Mouse (Mus musculus) layer of hippocampus, adult 11-12 months (tissue): ENCODE data around the gene Rnase10.
"Not testable (repeated sequence)": the region's sequence is repeated elsewhere in the genome, so short reads cannot be mapped to it uniquely, and the experiment has no call there.

Experiments
- DNase-seq: peaks from one replicate; pipeline ENCODE4 v3.0.0; 2022; ENCODE audit warnings: low spot score

The Rnase10 gene

DNA sequence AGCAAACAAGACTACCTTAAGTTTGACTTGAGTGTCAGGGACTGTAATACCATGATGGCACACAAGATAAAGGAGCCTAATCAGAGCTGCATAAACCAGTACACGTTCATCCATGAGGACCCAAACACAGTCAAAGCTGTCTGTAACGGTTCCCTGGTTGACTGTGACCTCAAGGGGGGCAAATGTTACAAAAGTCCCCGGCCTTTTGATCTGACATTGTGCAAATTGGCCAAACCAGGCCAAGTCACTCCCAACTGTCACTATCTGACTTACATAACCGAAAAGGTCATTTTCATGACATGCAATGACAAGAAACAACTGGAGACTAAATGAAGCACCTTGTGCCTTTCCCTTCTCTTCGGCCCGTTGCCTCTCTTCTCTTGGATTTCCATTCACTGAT lies 2.0 kb downstream of the Rnase10 start:
- no peak for DNase-seq

DNA sequence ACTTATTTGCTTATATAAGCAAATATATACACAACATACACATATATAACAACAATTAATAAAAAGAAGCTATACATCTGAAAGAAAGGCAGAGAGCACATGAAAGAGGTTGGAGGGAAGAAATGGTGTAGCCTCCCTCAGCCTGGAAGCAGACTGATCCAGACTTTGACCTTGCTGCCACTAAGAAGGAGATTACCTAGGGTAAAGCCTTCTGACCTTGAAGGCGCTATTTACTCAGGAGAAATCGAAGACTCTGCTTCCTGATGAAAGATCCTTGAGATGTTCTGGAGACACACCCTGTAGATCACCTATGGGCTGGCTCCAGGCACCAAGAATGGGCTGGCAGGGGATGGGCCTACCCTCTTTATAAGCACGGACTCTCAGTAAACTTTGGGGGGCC lies 7.2 kb downstream of the Rnase10 start:
- DNase-seq: not testable (repeated sequence)

DNA sequence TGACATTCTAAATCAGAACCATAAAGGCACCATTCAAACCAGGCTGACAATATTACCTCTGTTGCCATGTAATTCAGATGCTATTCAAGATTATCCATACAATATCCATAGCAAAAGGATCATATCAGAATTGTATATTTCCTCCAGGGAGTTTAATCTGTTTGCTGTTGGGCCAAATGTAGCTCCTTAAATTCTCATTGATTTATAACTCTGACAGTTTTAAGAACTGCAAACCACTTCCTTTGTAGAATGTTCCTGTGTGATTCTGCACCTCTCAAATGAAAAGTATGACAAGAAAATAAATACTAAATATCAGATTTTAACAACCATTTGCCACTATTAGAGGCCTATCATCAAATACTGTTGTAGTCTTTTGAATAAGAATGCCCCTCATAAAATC lies 8.2 kb downstream of the Rnase10 start:
- no peak for DNase-seq

DNA sequence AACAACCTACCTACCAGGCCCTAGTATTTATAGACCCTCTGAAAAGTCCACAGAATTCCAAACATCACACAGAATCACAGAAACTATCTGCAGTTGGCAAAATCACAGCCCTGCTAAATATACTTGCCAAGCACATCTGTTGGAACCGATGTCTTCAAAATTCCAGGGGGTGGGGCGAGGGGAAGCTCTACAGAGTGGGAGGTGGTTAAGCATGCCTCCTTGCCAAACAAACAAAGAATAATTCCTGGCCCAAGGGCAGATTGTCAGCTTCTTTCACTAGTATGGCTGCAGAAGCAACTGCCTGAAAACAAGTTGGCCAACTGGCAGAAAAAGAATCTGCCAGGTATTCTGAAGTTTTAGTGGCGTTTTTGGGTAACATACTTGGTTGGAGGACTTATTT lies 9.7 kb downstream of the Rnase10 start:
- no peak for DNase-seq

DNA sequence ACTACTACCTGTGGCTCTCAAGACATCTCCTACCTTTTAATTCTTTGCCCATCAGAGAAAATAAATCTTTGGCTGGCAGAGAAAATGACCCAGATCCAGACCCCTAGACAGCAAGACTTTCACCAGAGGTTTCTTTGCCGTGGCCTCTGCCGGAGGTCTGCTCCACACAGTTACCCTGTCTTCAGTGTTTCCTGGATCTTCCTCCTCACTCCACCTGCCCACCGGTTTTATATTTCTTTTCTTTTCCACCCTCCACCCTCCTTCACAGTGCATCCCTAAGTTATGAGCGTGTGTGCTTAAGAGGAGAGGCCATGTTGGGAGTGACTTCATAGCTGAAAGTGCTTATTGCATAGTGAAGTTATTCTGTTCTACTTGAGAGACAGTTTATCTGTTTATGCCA lies 15.9 kb downstream of the Rnase10 start:
- DNase-seq: no peak

DNA sequence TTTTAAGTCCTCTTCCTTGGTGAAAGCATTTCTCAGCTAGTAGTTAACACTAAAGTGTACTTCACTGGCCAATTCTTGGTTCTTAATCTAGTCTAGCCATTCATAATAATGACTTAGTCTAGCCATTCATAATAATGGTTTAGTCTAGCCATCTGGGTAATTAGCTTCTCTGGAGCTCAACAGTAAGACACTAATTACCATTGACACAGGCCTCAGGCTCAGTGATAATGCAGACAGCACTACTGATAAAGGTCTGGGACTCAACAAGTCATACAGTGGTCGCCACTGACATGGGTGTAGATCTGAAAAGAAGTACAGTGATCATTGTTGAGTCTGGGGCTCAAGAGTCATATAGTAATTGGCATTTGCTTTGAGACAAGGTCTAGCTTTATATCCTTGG lies 17.3 kb downstream of the Rnase10 start:
- no peak for DNase-seq

DNA sequence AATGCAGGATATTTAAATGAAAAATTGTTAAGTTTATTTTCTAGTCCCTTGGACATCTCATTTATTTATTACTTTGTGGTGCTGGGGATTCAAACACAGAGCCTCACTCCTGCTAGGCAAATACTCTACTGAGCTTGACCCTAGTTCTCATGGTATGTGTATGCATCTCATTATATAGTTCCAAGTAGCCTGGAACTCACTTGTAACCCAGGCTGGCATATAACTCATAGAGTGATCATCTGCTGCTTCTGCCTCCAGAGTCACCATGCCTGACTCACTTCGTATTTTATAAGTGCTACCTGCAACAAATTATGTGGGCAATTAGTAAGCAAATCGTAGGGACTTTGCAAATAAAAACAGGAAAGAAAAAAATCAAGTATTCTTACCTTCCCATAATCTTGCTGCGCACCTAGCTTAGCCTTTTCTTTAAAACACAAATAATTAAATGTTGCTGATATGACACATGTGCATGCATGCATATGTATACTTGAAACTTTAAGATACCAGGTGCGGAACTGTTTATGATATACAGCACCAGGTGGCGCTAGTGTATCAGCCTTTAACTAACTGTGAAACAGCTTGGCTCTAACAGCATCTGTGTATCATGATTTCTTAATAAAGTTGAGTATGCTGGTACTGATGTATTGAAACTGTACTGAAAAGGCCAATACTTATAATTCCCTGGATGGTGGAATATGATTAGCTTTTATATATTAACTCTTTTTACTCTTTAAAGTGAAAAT lies 19.0 kb downstream of the Rnase10 start:
- DNase-seq: peak; percentile 79

DNA sequence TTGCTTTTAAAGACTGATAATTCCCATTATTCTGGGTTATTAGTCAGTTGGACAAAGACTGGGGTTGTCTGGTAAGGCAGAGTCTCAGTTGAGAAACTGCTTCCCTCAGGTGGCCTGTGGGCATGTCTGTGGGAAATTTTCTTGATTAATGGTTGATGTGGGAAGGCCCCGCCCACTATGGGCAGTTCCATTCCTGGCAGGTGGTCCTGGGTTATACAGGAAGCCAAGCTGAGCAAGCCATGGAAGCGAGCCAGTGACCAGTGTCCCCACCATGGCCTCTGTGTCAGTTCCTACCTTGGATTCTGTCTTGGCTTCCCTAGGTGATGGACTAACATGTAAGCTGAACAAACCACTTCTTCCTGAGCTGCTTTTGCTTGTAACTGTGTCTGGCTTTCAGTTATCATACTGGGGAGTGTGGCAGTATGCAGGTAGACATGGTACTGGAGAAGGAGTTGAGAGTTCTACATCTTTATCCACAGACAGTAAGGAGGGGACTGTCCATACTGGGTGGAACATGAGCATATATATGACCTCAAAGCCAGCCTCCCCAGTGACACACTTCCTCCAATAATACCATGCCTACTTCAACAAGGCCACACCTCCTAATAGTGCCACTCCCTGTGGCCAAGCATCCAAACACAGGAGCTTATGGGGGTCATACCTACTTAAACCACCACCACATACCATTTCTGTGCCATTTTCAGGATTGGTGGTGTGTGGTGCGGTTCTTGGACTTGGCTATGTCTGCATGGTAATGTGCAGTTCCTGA lies 20.0 kb downstream of the Rnase10 start:
- DNase-seq: no peak

DNA sequence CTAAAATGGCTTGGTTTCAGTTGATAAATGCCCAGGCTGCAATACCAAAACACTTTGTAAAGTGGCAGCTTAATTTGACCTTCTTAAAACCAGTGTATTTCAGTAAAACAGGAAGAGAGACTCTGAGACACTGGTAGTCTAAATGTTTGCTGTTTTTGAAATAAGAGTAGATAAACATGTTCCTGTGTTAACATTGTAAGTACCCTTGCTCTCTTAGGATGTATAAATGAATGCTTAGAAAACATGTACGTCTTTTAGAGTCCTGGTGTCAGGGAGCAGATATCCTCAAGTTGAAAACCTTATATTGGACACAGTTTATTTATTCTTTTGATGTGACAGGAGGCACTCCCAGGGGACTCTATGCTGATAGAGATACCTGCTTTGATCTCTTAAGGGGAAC lies 27.7 kb downstream of the Rnase10 start:
- DNase-seq: no peak

DNA sequence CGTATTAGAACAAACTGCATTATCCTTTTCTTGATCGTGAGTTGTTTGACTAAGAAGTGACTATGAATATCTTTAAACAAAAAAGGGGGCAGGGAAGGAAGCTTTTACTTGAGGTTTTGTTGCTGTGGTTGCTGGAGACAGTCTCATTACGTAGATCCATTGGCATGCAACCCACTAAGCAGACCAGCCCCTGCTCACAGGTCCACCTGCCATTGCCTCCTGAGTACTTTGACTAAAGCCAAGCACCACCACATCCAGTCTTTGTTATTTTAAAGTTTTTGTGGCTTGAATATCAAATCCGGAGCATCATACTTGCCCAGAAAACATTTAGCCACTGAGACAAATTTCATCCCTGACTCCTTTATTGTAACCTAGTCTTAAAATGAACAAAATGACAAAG lies 28.7 kb downstream of the Rnase10 start:
- DNase-seq: no peak

DNA sequence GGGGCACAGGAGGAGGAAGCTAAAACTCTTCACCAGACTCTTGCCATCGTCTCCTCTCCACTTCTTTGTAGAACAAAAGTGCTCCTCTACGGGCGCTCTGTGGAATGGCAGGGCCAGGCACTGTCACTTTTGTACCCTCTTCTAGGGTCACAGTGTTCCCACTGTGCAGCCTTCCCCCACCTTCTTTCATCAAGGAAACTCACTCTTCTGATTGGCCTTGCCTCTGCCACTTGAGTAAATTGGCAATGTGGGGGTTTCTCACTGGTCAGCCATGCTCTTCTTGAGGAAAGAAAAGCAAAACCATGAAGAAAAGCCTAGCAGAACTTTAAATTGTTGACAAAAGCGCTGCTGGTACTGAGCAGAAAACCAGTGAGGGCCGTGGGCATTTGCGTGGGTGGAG lies 34.2 kb downstream of the Rnase10 start, which contains the start of gene Rnase9:
Gene Rnase9, minus strand, starts transcription at position 101 of the 400 bp plus-strand sequence.
- no peak for DNase-seq

DNA sequence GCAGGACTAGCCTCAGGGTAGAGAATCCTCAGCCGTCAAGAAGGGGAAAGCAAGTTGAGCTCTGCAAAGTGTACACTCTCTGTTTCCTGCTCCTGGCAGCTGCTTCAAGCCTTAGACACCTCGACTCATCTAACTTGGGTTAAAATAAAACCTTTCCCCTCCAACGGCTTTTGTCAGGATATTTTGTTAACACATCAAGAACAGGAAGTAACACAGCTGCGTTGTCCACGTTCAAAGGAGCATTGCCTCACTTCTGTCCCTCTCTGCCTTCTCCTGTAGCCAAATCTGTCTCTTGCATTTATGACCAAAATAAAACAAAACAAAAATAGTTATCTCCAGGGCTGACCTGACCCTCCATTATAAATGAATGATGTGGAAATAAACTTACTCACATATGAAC lies 40.3 kb downstream of the Rnase10 start:
- no peak for DNase-seq

DNA sequence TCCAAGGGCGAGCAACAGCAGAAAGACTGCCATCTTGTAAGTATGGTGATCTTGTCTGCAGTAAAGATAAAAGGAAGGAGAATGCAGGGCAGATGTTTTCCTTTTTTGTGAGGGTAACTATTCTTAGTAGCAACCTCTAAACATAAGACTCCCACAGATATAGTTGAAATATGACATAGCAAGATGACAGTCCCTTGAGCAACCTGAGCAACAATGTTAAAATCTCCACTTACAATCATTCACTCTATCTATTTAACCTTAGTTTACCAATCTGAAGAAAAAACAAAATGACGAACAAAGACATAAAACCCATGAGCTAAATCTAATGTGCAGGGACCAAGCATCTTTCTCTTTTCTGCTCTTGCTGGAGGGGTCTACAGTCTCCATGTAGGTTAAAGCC lies 42.5 kb downstream of the Rnase10 start, which contains the start of gene Rnase11:
Gene Rnase11, minus strand, starts transcription at position 101 of the 400 bp plus-strand sequence.
- DNase-seq: no peak

DNA sequence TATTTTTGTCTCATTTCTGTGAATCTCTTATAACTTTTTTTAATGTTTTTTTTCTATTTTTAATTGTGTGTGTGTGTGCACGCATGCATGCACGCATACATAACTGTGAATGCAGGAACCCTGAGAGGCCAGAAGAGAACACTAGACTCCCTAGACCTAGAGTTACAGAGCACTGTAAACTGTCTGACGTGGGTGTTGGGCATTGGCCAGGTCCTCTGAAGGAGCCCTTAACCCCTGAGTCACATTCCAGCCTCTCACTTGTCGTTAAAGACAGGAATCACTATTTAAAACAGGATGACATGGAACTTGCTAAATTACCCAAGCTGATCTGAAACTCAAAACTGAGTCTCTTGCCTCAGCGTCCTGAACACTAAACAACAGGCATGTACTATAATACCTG lies 44.4 kb downstream of the Rnase10 start:
- DNase-seq: no peak

DNA sequence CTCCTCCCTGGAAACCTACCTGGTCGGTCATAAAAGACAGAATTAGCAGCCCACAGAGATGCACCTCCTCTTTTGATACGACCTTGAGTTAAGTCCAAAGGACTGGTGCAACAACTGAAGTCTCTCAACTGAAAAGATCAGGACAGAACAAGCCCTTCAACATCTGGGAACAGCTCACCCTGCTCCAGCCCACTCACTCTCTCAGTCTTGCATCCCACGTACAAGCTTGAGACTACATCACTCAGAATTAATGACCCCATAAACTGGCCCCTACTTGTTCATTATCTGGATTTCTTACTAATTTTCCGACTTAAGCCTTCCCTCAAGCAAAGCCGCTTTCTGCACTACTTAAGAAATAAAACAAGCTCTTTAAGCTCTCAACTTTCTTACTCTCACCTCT lies 45.6 kb downstream of the Rnase10 start:
- no peak for DNase-seq

DNA sequence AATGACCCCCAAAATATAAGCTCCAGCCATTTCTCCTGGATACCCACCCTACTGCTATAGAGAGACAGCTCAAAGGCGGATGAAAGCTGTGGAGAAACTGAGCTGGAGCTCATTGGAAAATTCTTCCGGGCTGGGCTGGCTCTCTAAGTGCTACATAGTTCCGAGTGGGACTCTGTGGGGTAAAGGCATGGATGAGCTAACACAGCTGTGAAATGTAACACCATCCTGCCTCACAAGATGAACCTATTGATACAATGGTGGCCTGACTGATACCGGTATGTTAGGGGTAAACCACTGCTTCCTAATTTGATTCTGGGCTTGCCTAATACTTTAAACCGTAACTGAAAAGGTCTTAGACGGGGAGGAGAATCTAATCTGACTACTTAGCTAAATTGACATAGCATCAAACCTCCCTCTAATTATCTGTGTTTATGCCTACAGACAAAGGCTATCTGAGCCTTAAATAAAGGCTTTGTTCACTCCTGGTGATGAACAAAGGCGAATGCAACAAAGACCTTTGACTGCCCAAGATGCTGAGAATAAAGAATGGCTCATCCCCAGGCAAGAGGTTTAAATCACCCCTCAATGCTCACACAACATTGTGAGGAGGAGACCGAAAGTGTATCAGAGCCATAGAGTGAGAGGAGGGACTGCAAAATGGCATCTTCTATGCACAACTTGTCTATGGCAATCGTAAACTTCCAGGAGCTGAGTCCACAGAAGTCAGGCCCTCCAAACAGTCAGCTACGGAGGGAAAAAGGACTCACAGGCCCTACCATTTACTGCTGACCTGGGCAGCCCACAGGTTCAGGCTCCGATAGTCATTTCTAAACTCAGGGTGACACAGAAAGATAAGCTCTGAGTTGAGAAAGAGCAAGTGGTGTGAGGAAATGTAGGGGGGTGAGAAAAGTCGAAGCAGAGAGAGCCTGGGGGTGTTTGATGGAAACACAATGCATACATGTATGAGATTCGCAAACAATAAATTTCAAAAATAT lies 47.0 kb downstream of the Rnase10 start:
- DNase-seq: no peak

DNA sequence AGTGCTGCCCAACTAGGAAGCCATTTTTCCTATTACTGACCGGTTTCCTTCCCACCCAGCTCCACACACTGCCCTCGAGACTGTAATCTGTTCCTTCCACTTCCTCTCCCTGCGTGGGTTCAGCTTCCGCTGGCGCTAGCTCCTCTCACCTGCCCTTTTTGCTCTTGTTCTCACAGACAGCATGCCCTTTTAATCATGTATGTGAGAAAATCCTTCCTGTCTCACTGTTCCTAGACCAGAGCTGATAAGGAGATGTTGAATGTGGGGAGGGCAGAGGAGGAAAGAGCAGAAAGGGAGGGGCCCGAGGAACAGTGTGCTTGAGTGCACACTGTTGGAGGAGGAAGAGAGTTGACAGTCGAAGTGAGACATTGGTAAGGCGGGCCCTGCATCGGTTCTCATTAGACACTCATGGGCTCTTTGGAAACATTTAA lies 49.9 kb downstream of the Rnase10 start, which contains the start of gene Rnase12:
Gene Rnase12, minus strand, starts transcription at position 261 of the 431 bp plus-strand sequence.
- no peak for DNase-seq
